Mouse (Mus musculus): ENCODE results near the gene Hps5.

DNA sequence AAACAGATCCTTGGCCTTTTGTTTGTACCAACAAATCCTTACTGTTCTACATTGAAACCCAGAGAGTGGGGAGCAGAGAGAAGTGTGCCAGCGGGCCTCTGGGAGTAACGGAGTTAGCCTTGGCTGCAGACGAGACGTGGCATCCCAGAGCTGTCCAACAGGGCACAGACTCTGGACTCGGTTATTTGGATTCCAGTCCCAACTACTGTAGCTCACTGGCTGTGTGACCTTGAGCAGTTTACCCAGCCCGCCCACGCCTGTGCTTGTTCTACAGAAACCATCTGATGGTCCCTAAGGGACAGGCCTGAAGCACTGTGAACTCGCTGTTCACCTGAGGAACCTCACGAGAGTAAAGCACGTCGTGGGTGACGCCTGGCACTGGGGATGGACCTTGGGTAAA lies 34.0 kb upstream of the Hps5 start:
- TF ChIP-seq ZC3H11A (IDR thresholded peaks at IDR 0.05; ENCODE audit: low read depth, low read length) (no peak), EP300 (IDR thresholded peaks at IDR 0.05; ENCODE audit: low read length) (no peak), CTCF (conservative IDR thresholded peaks at IDR 0.05 in 1 of 2, IDR thresholded peaks at IDR 0.05 in 1 of 2; ENCODE audit: low read depth in 2 of 2, low read length in 2 of 2) (no peak), CHD1 (IDR thresholded peaks at IDR 0.05; ENCODE audit: low read depth, low read length) (no peak), ELF1 (IDR thresholded peaks at IDR 0.05; ENCODE audit: low read depth, low read length) (no peak), E2F4 (IDR thresholded peaks at IDR 0.05; ENCODE audit: insufficient replicate concordance, low read depth, low read length) (no peak), POLR2AphosphoS2 (IDR thresholded peaks at IDR 0.05; ENCODE audit: low read depth, low read length) (no peak)
